Mouse (Mus musculus) intestine, embryonic 14.5 days (tissue): ENCODE results near the gene Fgf16. TPM values are rescaled to one million over a fixed set of nuclear protein-coding genes. Genes with fewer than 3 reads are reported as not detected.

Source experiments
- polyA plus RNA-seq: library from polyadenylated mRNA; unstranded; fragments of >200 nt; fragmentation: Nextera tagmentation; extraction: Ambion mirVana; gene quantifications from 2 replicates; pipeline ENCODE4 v1.2.1, GENCODE M21; 2014

Fgf16 gene
- polyA plus RNA-seq, 1 experiment from 2014 or later: not detected

Other genes starting within 250 kb of the Fgf16 start
- gene Atrx, start 165.1 kb downstream of the Fgf16 start, polyA plus RNA-seq: 151 and 168 TPM in 2 replicates
- gene Magt1, start 247.6 kb downstream of the Fgf16 start, polyA plus RNA-seq: 59.5 and 63.6 TPM in 2 replicates